Mouse (Mus musculus) CD4-positive, CD25-positive, alpha-beta regulatory T cell, adult 2 months (primary cell): ENCODE results near the gene Cox8b.
"Not testable (repeated sequence)": the region's sequence is repeated elsewhere in the genome, so short reads cannot be mapped to it uniquely, and the experiment has no call there.

Experiments used
- DNase-seq: peaks from one replicate; pipeline ENCODE4 v3.0.0-alpha.2; 2012; ENCODE audit warnings: low read depth, low spot score

The Cox8b gene

GRCm38 (mm10) chr7:140914031-140914690 lies 13.9 kb upstream of the Cox8b start:
- no peak for DNase-seq

GRCm38 (mm10) chr7:140912846-140913482 lies 12.7 kb upstream of the Cox8b start:
- no peak for DNase-seq

- DNase-seq = no peak
Observed at GRCm38 (mm10) chr7:140912293-140912692, 12.0 kb upstream of the Cox8b start.

- DNase-seq = peak; percentile 86
Observed at GRCm38 (mm10) chr7:140908634-140909107, 8.4 kb upstream of the Cox8b start.

DNA sequence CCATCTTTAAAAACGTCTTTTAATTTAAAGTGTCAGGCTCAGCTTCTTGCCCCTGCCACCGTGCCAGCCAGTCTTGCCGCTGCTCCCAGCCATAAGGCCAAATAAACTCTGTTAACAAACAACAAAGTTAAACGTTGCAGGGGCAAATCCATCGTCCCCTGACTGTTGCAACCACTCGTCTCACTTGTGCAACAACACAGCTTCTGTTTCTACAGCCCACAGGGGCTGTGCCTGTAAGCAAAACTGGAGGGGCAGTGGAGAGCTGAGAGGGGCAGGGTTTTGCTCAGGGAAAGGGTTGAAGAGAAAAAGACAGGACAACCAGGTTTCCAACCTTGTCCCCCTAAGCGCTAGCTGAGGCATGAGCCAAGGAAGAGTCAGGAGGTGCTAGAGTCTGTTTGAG lies 7.9 kb upstream of the Cox8b start:
- DNase-seq = no peak

- no peak for DNase-seq
Observed at GRCm38 (mm10) chr7:140907697-140908096, 7.5 kb upstream of the Cox8b start.

- no peak for DNase-seq
Observed at GRCm38 (mm10) chr7:140907131-140907530, 6.9 kb upstream of the Cox8b start.

DNA sequence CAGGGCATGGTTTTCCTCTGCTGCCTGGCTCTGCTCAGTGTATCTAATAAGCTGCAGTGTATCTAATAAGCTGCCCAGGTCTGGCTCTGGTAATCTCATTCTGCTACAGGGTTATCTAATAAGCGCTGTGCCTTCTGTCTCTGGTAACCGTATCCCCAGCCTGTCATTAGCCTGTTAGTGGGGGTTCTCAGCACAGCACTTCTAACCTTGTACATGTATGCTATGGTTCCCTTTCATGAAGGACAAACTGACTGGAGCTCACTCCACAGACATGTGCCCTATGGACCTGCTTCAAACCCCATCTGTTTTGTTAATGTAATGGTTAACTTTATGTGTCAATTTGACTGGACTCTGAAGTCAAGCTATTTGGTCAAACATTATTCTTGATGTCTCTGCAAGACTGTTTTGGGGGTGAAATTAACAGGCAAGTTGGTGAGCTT lies 5.4 kb upstream of the Cox8b start:
- DNase-seq = no peak

DNA sequence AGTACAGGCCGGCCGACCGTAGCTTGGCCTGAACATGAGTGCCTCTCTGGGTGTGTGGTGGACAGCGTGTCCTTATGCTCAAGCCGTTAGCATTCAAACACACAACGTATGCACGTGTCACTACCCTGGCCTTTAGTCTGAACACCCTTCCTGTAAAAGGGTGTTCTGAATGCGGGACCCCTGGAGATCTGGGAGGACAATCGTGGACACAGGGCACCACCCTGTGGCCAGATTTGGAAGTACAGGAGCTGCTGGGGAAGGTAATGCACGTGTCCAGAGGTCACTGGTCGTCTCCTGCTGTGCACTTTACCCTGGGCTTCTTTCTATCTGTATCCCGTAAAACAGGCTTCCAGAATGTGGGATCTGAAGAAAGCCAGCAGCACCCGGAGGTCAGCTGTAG lies 3.0 kb upstream of the Cox8b start:
- DNase-seq = peak; percentile 78

GRCm38 (mm10) chr7:140902036-140902875 lies 2.0 kb upstream of the Cox8b start:
- no peak for DNase-seq

DNA sequence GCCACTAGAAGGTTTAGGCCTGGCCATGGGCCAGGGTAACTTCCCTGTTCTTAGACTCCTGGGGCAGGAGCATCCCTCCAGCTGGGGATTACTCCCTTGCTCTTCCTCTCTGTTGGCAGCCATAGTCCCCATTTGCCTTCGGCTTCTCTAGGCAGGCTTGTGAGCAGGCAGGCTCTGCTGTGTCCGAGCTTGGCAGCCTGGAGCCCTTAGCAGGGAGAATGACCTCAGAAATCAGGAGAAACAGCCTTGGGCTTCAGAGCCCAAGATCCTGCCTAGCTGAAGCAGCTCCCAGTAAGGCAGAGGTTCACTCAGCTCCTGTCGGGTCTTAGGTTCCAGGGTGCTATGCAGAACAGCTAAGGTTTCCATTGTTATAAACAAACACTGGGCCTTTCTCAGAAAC lies 1.1 kb downstream of the Cox8b start:
- no peak for DNase-seq

- no peak for DNase-seq
Observed at GRCm38 (mm10) chr7:140897863-140898262, 2.4 kb downstream of the Cox8b start.

- no peak for DNase-seq
Observed at GRCm38 (mm10) chr7:140894611-140895010, 5.6 kb downstream of the Cox8b start.

DNA sequence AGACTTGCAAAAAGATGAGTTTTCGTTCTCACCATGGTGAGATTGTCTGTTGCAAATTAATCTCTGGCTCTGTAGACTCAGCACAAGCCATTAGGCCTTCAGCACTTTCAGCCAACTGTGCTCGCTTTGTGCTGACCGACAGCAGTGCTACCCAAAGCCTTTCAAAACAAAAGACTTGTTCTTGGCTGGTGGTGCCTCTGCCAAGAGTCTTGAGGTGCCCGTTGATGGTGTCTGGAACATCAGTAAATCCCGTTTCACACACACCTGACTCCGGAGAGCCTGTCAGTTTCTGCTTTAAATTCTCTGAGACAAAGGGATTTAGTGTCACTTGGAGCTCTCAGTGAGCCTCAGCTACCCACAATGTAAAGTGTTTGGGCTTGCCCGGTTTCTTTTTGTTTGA lies 6.2 kb downstream of the Cox8b start:
- DNase-seq = no peak

DNA sequence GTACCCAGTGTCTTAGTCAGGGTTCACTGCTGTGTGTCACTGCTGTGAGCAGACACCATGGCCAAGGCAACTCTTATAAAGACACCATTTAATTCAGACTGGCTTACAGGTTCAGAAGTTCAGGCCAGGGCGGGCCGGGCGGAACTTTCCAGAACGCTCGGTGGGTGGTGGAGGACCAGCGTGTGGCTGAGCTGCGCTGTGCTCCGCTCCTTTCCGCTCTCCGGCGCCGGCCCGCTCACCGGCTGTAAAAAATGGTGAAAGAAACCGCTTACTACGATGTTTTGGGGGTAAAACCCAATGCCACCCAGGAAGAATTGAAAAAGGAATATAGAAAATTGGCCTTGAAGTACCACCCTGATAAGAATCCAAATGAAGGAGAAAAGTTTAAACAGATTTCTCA lies 9.6 kb downstream of the Cox8b start:
- not testable (repeated sequence) for DNase-seq

GRCm38 (mm10) chr7:140882469-140882803 lies 17.8 kb downstream of the Cox8b start:
- DNase-seq = no peak

DNA sequence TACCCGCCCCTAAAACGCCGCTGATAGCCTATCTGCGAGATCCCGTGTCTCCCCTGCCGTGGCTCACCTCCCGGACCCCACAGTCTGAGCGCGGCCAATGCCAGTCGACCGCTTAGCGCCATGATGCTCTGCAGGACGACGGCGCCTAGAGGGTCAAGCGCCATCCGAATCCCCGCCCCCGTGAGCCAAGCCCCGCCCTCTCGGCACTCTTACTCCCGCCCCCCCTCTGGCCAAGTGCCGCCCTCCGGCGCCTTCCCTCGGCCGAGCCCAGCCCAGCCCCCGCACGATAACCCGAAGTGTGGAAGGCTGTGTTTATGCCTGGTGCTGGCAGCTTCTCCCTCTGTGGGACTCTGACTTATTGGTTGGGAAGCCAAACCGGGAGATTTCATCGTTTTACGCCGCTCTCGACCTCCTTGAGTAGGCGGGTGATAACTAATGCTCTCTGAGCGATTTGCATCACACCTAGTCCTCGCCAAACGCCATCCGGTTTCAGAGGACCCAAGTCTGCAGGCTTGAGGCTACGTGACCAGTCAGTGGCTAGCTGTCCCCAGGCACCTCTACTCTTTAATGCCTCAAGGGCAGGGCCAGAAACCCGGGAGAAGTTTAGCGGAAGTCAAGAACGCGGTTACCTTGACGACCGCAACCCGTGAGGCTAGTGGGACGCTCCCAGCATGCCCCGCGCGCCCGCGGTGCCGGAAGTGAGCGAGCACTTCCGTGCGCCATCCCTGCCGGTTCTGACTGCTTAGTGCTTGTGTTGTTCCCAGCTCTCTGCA lies 18.4 kb downstream of the Cox8b start, which contains the start of the genes Psmd13 and Sirt3:
Gene Psmd13 (plus strand): TSS at position 273 of the 773 bp plus-strand sequence.
Gene Sirt3 (minus strand): TSS at position 614 of the 773 bp plus-strand sequence.
- DNase-seq = peak; percentile 96

DNA sequence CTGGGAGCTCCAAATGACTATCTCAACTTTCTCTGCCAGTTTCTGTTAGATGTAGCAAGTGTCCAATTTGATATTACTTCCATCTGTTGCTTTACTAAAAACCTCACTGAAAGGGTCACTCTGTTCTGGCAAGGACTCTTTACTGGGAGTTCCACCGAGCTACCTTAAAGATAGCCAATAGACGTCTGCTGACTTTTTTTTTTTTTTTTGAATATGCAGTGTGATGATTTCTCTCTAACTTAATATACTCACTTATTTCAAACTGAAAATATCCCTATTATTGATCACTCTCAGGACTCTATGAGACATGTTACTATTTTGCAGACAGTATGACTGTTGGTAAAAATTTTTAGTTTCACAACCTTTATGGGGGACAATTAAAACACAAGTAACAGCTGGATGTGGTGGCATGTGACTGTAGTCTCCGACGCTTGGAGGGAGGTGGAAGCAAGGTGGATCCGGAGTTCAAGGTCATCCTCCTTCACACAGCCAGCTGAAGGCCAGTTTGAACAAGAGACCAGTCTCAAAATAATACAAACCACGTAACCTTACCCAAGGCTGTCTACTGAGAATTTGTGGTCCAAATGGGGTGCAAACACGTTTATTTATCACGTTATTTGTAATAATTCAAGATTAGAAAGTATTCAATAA lies 19.3 kb downstream of the Cox8b start:
- DNase-seq = no peak

DNA sequence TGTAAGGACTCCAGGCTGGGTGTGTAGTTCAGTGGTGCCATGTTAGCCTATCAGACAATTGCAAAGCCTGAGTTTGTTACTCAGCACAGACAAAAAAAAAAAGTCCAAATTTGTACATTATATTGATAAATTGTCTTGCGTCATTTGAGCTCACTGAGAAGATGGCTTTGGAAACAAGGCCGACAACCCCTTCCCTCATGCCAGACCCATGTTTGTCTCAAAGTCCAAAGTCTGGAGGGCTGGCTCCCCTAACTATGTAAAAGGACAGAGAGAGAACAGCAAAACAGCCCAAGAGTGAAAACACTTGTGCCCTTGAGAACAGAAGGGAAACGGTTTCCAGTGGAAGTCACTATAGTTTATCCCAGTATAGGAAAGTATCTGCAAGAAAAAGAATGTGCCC lies 19.8 kb downstream of the Cox8b start:
- DNase-seq = no peak

GRCm38 (mm10) chr7:140879355-140879754 lies 20.9 kb downstream of the Cox8b start:
- DNase-seq = no peak

GRCm38 (mm10) chr7:140877364-140877763 lies 22.9 kb downstream of the Cox8b start:
- no peak for DNase-seq
